ENCODE assay signal across 31 mouse cellular contexts in the genomic region with DNA sequence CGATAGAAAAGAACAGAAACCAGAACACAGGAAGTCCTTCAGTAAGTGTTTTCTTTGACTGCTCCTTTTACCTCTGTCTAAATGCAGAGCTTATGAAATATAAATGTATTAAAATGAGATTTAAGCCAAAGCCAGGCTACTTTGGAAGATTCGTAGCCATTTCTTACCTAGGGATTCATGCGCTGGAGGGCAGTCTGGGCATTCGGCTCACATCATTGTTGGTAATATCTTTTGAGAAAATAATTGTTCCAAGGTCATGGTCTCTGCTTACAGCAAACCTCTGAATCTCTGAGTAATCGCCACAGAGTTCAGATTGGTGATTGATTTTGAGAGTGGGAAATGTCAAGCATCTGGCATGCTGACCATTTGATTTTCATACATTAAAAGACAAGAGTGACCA.
A peak's percentile ranks its signal among the peaks of the same experiment; 100 is the strongest.
DNase-seq lines count a peak whose midpoint lies in the region; ATAC-seq lines count a peak whose summit lies in the region.
"Had no signal": no experiment of that assay in that cellular context is flagged by ENCODE, and none has a peak within 500 bp of the region (broad histone marks: within the 10 kb centered on the region; RNA-seq: fewer than 3 reads in every experiment).

No protein-coding gene starts in this region.

- no peaks in the 10 kb centered on the region for H3K9me3 ChIP-seq in midbrain, embryonic 14.5 days (ENCODE audit: control insufficient read depth, low read length)
- no peaks in the 10 kb centered on the region for H3K9me3 ChIP-seq in midbrain, embryonic 16.5 days (replicated peaks; ENCODE audit: control insufficient read depth, low read length, poor library complexity, severe bottlenecking)
- H3K9me3 ChIP-seq: embryonic facial prominence, embryonic 13.5 days; heart, embryonic 13.5 days; limb, embryonic 13.5 days; lung, embryonic 15.5 days; megakaryocyte, embryonic 14.5 days; midbrain, embryonic 13.5 days had no signal

- no peak overlapping the region for H3K9ac ChIP-seq in midbrain, embryonic 14.5 days (replicated peaks; ENCODE audit: low read length)
- H3K9ac ChIP-seq in midbrain, embryonic 16.5 days (ENCODE audit: low read depth, low read length), result no peak overlapping the region
- H3K9ac ChIP-seq: embryonic facial prominence, embryonic 13.5 days; heart, embryonic 13.5 days; hindbrain, embryonic 14.5 days; limb, embryonic 13.5 days; lung, embryonic 15.5 days; midbrain, embryonic 13.5 days had no signal

- no peaks in the 10 kb centered on the region for H3K27me3 ChIP-seq in midbrain, embryonic 14.5 days (ENCODE audit: control insufficient read depth, insufficient read depth, low read length)
- H3K27me3 ChIP-seq in midbrain, embryonic 16.5 days (ENCODE audit: control insufficient read depth, insufficient read depth, low read depth, low read length), result no peaks in the 10 kb centered on the region
- H3K27me3 ChIP-seq: embryonic facial prominence, embryonic 13.5 days; heart, embryonic 13.5 days; limb, embryonic 13.5 days; lung, embryonic 15.5 days; megakaryocyte, embryonic 14.5 days; midbrain, embryonic 13.5 days had no signal

- no peak overlapping the region for H3K4me3 ChIP-seq in midbrain, embryonic 14.5 days (replicated peaks; ENCODE audit: low read depth, low read length)
- no peak overlapping the region for H3K4me3 ChIP-seq in midbrain, embryonic 16.5 days (ENCODE audit: low read depth, low read length)
- H3K4me3 ChIP-seq: embryonic facial prominence, embryonic 13.5 days; erythroblast, embryonic 14.5 days; heart, embryonic 13.5 days; left cerebral cortex, adult 2 months; limb, embryonic 13.5 days; lung, embryonic 15.5 days; megakaryocyte, embryonic 14.5 days; midbrain, embryonic 13.5 days had no signal

- 75% methylated on average over 5 of the region's 5 CpGs for WGBS in midbrain, embryonic 14.5 days
- WGBS in midbrain, embryonic 16.5 days, result 74% methylated on average over 5 of the region's 5 CpGs

- H3K27ac ChIP-seq in midbrain, embryonic 14.5 days (replicated peaks; ENCODE audit: low read depth, low read length), result no peak overlapping the region
- H3K27ac ChIP-seq in midbrain, embryonic 16.5 days (ENCODE audit: low read length), result no peak overlapping the region
- H3K27ac ChIP-seq: embryonic facial prominence, embryonic 13.5 days; heart, embryonic 13.5 days; hindbrain, embryonic 14.5 days; left cerebral cortex, adult 2 months; limb, embryonic 13.5 days; lung, embryonic 15.5 days; midbrain, embryonic 13.5 days had no signal

- no peak overlapping the region for H3K4me2 ChIP-seq in midbrain, embryonic 14.5 days (ENCODE audit: low read length)
- H3K4me2 ChIP-seq in midbrain, embryonic 16.5 days (ENCODE audit: low read length), result no peak overlapping the region
- H3K4me2 ChIP-seq: embryonic facial prominence, embryonic 13.5 days; heart, embryonic 13.5 days; hindbrain, embryonic 14.5 days; limb, embryonic 13.5 days; liver, embryonic 11.5 days; lung, embryonic 15.5 days; midbrain, embryonic 13.5 days had no signal

- no peaks in the 10 kb centered on the region for H3K4me1 ChIP-seq in midbrain, embryonic 14.5 days (ENCODE audit: control insufficient read depth, insufficient read depth, low read length)
- no peaks in the 10 kb centered on the region for H3K4me1 ChIP-seq in midbrain, embryonic 16.5 days (ENCODE audit: control insufficient read depth, insufficient read depth, low read length)
- H3K4me1 ChIP-seq: heart, embryonic 13.5 days; limb, embryonic 13.5 days; lung, embryonic 15.5 days; midbrain, embryonic 13.5 days had no signal

- DNase-seq in midbrain, embryonic 14.5 days, result peak; percentile 8
- peak; percentile 47 to 81 for DNase-seq in adrenal gland, adult (ENCODE audit: inconsistent age in 2 of 2, low spot score in 1 of 2)
- peak; percentile 25 for DNase-seq in adrenal gland, postnatal 25 days
- no peak for DNase-seq in kidney, adult 11 months
- DNase-seq in embryo, embryonic 9.5 days (ENCODE audit: extremely low spot score), result no peak
- DNase-seq in layer of hippocampus, adult 8-10 months (ENCODE audit: low spot score in 2 of 2), result no peak
- DNase-seq: cerebellum, adult 11 months; cerebellum, adult 9-10 months; cerebellum, postnatal 36 days; embryo, embryonic 11 days; gastrocnemius, postnatal 14 days; heart, postnatal 10 days; kidney, postnatal 14 days; lung, postnatal 36 days; right cerebral cortex, postnatal 4 days; thymus, adult 2 months; thymus, postnatal 36 days had no signal

- H3K36me3 ChIP-seq in midbrain, embryonic 14.5 days (ENCODE audit: control insufficient read depth, insufficient read depth, low read length), result no peaks in the 10 kb centered on the region
- H3K36me3 ChIP-seq in midbrain, embryonic 16.5 days (ENCODE audit: control insufficient read depth, insufficient read depth, low read length), result no peaks in the 10 kb centered on the region
- H3K36me3 ChIP-seq: embryonic facial prominence, embryonic 13.5 days; heart, embryonic 13.5 days; limb, embryonic 13.5 days; lung, embryonic 15.5 days; midbrain, embryonic 13.5 days had no signal

- no peak for ATAC-seq in midbrain, embryonic 14.5 days (ENCODE audit: low FRiP score, low TSS enrichment)
- ATAC-seq in midbrain, embryonic 16.5 days, result no peak
- ATAC-seq: CD4-positive, CD25-positive, alpha-beta regulatory T cell, adult 4 months; forebrain, embryonic 16.5 days; intestine, postnatal 0 days; midbrain, embryonic 13.5 days had no signal

Comparison
In these comparisons a context has a peak if more than half of its experiments do, and no peak if none do; other contexts are left out.
1. DNase-seq: peak in midbrain, embryonic 14.5 days (single experiment), adrenal gland, adult (2 of 2) and adrenal gland, postnatal 25 days (single experiment); none in kidney, adult 11 months (single experiment), embryo, embryonic 9.5 days (single experiment) and layer of hippocampus, adult 8-10 months (0 of 2).